8 mouse cellular contexts compared by ENCODE assay signal in genomic region chr5:124528791-124529190, GRCm38 (mm10). TPM values are rescaled to one million over a fixed set of nuclear protein-coding genes. Genes with fewer than 3 reads are reported as not detected.
DNase-seq lines count a peak whose midpoint lies in the region; ATAC-seq and TF ChIP-seq lines count a peak whose summit lies in the region.

No protein-coding gene starts in this region.

- H3K4me1 ChIP-seq in heart, embryonic 16.5 days (ENCODE audit: control insufficient read depth, insufficient read depth, low read length): peaks cover 35% of the 10 kb centered on the region
- peaks cover 38% of the 10 kb centered on the region for H3K4me1 ChIP-seq in limb, embryonic 15.5 days
- H3K4me1 ChIP-seq in small intestine, adult 2 months (ENCODE audit: control insufficient read depth, insufficient read depth, insufficient read length, low read length): peaks cover 8% of the 10 kb centered on the region

- H3K4me3 ChIP-seq in left cerebral cortex, adult 2 months: peak overlapping the region; percentile 93
- peak overlapping the region; percentile 86 for H3K4me3 ChIP-seq in heart, embryonic 16.5 days (ENCODE audit: low read length)
- peak overlapping the region; percentile 78 for H3K4me3 ChIP-seq in limb, embryonic 15.5 days
- peak overlapping the region; percentile 27 for H3K4me3 ChIP-seq in small intestine, adult 2 months (ENCODE audit: low read depth, low read length)

- H3K27me3 ChIP-seq in heart, embryonic 16.5 days (ENCODE audit: control insufficient read depth, insufficient read depth, low read length): no peaks in the 10 kb centered on the region
- H3K27me3 ChIP-seq in limb, embryonic 15.5 days: no peaks in the 10 kb centered on the region
- H3K27me3 ChIP-seq in small intestine, adult 2 months (ENCODE audit: control insufficient read depth, insufficient read depth, low read length): no peaks in the 10 kb centered on the region

- peak overlapping the region; percentile 97 for H3K27ac ChIP-seq in left cerebral cortex, adult 2 months
- peak overlapping the region; percentile 92 for H3K27ac ChIP-seq in heart, embryonic 16.5 days (ENCODE audit: low read length)
- peak overlapping the region; percentile 67 for H3K27ac ChIP-seq in limb, embryonic 15.5 days
- H3K27ac ChIP-seq in small intestine, adult 2 months (ENCODE audit: insufficient read depth, low read depth, low read length): peak overlapping the region; percentile 55

- intact Hi-C loops in left cerebral cortex, adult 2 months (cut with DNase I): no loop called here

- H3K36me3 ChIP-seq in heart, embryonic 16.5 days (ENCODE audit: control insufficient read depth, insufficient read depth): no peaks in the 10 kb centered on the region
- peaks cover under 1% of the 10 kb centered on the region; the same call in 1 of the 2 replicates for H3K36me3 ChIP-seq in limb, embryonic 15.5 days
- H3K36me3 ChIP-seq in small intestine, adult 2 months (ENCODE audit: control insufficient read depth, insufficient read depth, low read length): no peaks in the 10 kb centered on the region

- 22% methylated on average over 9 of the region's 9 CpGs for WGBS in heart, embryonic 16.5 days
- 20% methylated on average over 9 of the region's 9 CpGs for WGBS in limb, embryonic 15.5 days
- WGBS in small intestine, adult 2 months: 64% methylated on average over 9 of the region's 9 CpGs

- TF ChIP-seq POLR2A in small intestine, adult 2 months (IDR thresholded peaks at IDR 0.05; ENCODE audit: low read depth, low read length): no peak

- H3K9me3 ChIP-seq in heart, embryonic 16.5 days (replicated peaks; ENCODE audit: control insufficient read depth, low read length): no peaks in the 10 kb centered on the region
- H3K9me3 ChIP-seq in limb, embryonic 15.5 days: no peaks in the 10 kb centered on the region

- peak overlapping the region; percentile 92 for H3K4me2 ChIP-seq in heart, embryonic 16.5 days (ENCODE audit: low read depth, low read length)
- peak overlapping the region; percentile 78 for H3K4me2 ChIP-seq in limb, embryonic 15.5 days

- H3K9ac ChIP-seq in heart, embryonic 16.5 days (ENCODE audit: low read length): peak overlapping the region; percentile 69
- H3K9ac ChIP-seq in limb, embryonic 15.5 days: peak overlapping the region; percentile 33

- ATAC-seq in heart, embryonic 16.5 days (replicated peaks; ENCODE audit: extremely low read depth, insufficient read depth, low FRiP score): no peak
- ATAC-seq in limb, embryonic 15.5 days (ENCODE audit: insufficient number of reproducible peaks, low FRiP score, low TSS enrichment, low read depth): no peak
- ATAC-seq in erythroid progenitor cell, adult 5-6 weeks (replicated peaks; ENCODE audit: low FRiP score, poor library complexity, severe bottlenecking): no peak

- DNase-seq in left cerebral cortex, adult 2 months (ENCODE audit: extremely low spot score in 1 of 2, low spot score in 2 of 2): no peak
- no peak for DNase-seq in left cerebral cortex, adult 9 months (ENCODE audit: low spot score in 2 of 2)
- DNase-seq in cerebellum, adult 11-12 months: no peak
- DNase-seq in adrenal gland, adult 8-10 months: no peak

- no peak for TF ChIP-seq CTCF in left cerebral cortex, adult 2 months (IDR thresholded peaks at IDR 0.05)
- no peak for TF ChIP-seq CTCF in small intestine, adult 2 months (IDR thresholded peaks at IDR 0.05; ENCODE audit: extremely low read depth, insufficient read length, insufficient replicate concordance, low read depth, low read length)

RNA-seq across cellular contexts. Expression of gene Rilpl1, which starts 2.4 kb away (rescaled TPM):
- 10 to 100 TPM; 84.6 to 84.8 TPM for total RNA-seq in left cerebral cortex, adult 2 months (2021)
- polyA plus RNA-seq in heart, embryonic 16.5 days (2015; fragmentation: Nextera tagmentation; extraction: Ambion mirVana): 27.7 and 28.2 TPM in 2 replicates
- 23.7 and 25.2 TPM in 2 replicates for polyA plus RNA-seq in limb, embryonic 15.5 days (2015; fragmentation: Nextera tagmentation; extraction: Ambion mirVana)
- 2.3 and 2.9 TPM in 2 replicates for polyA plus RNA-seq in small intestine, adult 2 months (2012; rRNA removed)
- not detected in 2 replicates for total RNA-seq in erythroid progenitor cell, adult 5-6 weeks (2015; ENCODE audit: low replicate concordance)
- total RNA-seq in erythroid progenitor cell, adult 5-6 weeks (2017; ENCODE audit: low replicate concordance): not detected in 2 replicates
- total RNA-seq in adrenal gland, adult 8-10 months (2022): 10 to 100 TPM; 16.1 to 26.7 (median 21.0) TPM

RNA-seq across cellular contexts. Expression of gene Tmed2, which starts 11.7 kb away (rescaled TPM):
- total RNA-seq in left cerebral cortex, adult 2 months (2021): 10 to 100 TPM; 95.4 to 98.9 TPM
- polyA plus RNA-seq in heart, embryonic 16.5 days (2015; fragmentation: Nextera tagmentation; extraction: Ambion mirVana): 435 and 443 TPM in 2 replicates
- polyA plus RNA-seq in limb, embryonic 15.5 days (2015; fragmentation: Nextera tagmentation; extraction: Ambion mirVana): 659 and 666 TPM in 2 replicates
- 182 and 188 TPM in 2 replicates for polyA plus RNA-seq in small intestine, adult 2 months (2012; rRNA removed)
- total RNA-seq in erythroid progenitor cell, adult 5-6 weeks (2015; ENCODE audit: low replicate concordance): 454 and 638 TPM in 2 replicates
- total RNA-seq in erythroid progenitor cell, adult 5-6 weeks (2017; ENCODE audit: low replicate concordance): 524 and 584 TPM in 2 replicates
- total RNA-seq in adrenal gland, adult 8-10 months (2022): 100 to 1,000 TPM; 179 to 244 (median 222) TPM

RNA-seq across cellular contexts. Expression of gene Ddx55, which starts 23.9 kb away (rescaled TPM):
- total RNA-seq in left cerebral cortex, adult 2 months (2021): 10 to 100 TPM; 25.8 to 28.3 TPM
- 8.4 and 8.7 TPM in 2 replicates for polyA plus RNA-seq in heart, embryonic 16.5 days (2015; fragmentation: Nextera tagmentation; extraction: Ambion mirVana)
- 14.1 and 15.7 TPM in 2 replicates for polyA plus RNA-seq in limb, embryonic 15.5 days (2015; fragmentation: Nextera tagmentation; extraction: Ambion mirVana)
- polyA plus RNA-seq in small intestine, adult 2 months (2012; rRNA removed): 8.7 and 12.1 TPM in 2 replicates
- total RNA-seq in erythroid progenitor cell, adult 5-6 weeks (2015; ENCODE audit: low replicate concordance): 5.8 and 9.6 TPM in 2 replicates
- total RNA-seq in erythroid progenitor cell, adult 5-6 weeks (2017; ENCODE audit: low replicate concordance): 5.0 and 10.5 TPM in 2 replicates
- total RNA-seq in adrenal gland, adult 8-10 months (2022): 10 to 100 TPM; 13.4 to 28.4 (median 22.0) TPM

RNA-seq across cellular contexts. Expression of gene Snrnp35, which starts 45.9 kb away (rescaled TPM):
- 10 to 100 TPM; 19.9 to 20.8 TPM for total RNA-seq in left cerebral cortex, adult 2 months (2021)
- polyA plus RNA-seq in heart, embryonic 16.5 days (2015; fragmentation: Nextera tagmentation; extraction: Ambion mirVana): 23.2 and 24.1 TPM in 2 replicates
- polyA plus RNA-seq in limb, embryonic 15.5 days (2015; fragmentation: Nextera tagmentation; extraction: Ambion mirVana): 23.6 and 25.1 TPM in 2 replicates
- polyA plus RNA-seq in small intestine, adult 2 months (2012; rRNA removed): 1.2 and 1.8 TPM in 2 replicates
- total RNA-seq in erythroid progenitor cell, adult 5-6 weeks (2015; ENCODE audit: low replicate concordance): 1.7 and 7.9 TPM in 2 replicates
- 9.0 TPM in 1 of 2 replicates, not detected in the other for total RNA-seq in erythroid progenitor cell, adult 5-6 weeks (2017; ENCODE audit: low replicate concordance)
- total RNA-seq in adrenal gland, adult 8-10 months (2022): 10 to 100 TPM; 17.1 to 23.2 (median 17.5) TPM

RNA-seq across cellular contexts. Expression of gene Eif2b1, which starts 50.1 kb away (rescaled TPM):
- 10 to 100 TPM; 35.1 to 37.7 TPM for total RNA-seq in left cerebral cortex, adult 2 months (2021)
- 53.3 and 62.2 TPM in 2 replicates for polyA plus RNA-seq in heart, embryonic 16.5 days (2015; fragmentation: Nextera tagmentation; extraction: Ambion mirVana)
- polyA plus RNA-seq in limb, embryonic 15.5 days (2015; fragmentation: Nextera tagmentation; extraction: Ambion mirVana): 68.1 and 71.3 TPM in 2 replicates
- 9.1 and 12.5 TPM in 2 replicates for polyA plus RNA-seq in small intestine, adult 2 months (2012; rRNA removed)
- total RNA-seq in erythroid progenitor cell, adult 5-6 weeks (2015; ENCODE audit: low replicate concordance): 17.7 and 21.0 TPM in 2 replicates
- 7.8 and 15.2 TPM in 2 replicates for total RNA-seq in erythroid progenitor cell, adult 5-6 weeks (2017; ENCODE audit: low replicate concordance)
- total RNA-seq in adrenal gland, adult 8-10 months (2022): 10 to 100 TPM; 41.9 to 46.9 (median 45.6) TPM

Comparison
In these comparisons a context has a peak if more than half of its experiments do, and no peak if none do; other contexts are left out.
1. H3K4me3 ChIP-seq: peak in every context shown above with its lines; median percentile 93 in left cerebral cortex, adult 2 months; 86 in heart, embryonic 16.5 days; 78 in limb, embryonic 15.5 days; 27 in small intestine, adult 2 months.
2. RNA of gene Rilpl1, which starts 2.4 kb away (total RNA-seq): 84.6 to 84.8 TPM in left cerebral cortex, adult 2 months and 16.1 to 26.7 TPM in adrenal gland, adult 8-10 months; not detected in erythroid progenitor cell, adult 5-6 weeks; every median in the first group is over 10 times any median in the second.
3. Peak in every context shown above with its lines, with median percentiles within 50 percentile points of each other: H3K27ac ChIP-seq.